In genomic region chr2:151961284-151962196, GRCm38 (mm10) we compare ENCODE assay signal across 10 mouse cellular contexts. TPM values are rescaled to one million over a fixed set of nuclear protein-coding genes. Genes with fewer than 3 reads are reported as not detected.
A peak's percentile ranks its signal among the peaks of the same experiment; 100 is the strongest.
DNase-seq lines count a peak whose midpoint lies in the region; ATAC-seq and TF ChIP-seq lines count a peak whose summit lies in the region.
"Had no signal": no experiment of that assay in that cellular context is flagged by ENCODE, and none has a peak within 500 bp of the region (broad histone marks: within the 10 kb centered on the region; RNA-seq: fewer than 3 reads in every experiment).

No protein-coding gene starts in this region.

- H3K36me3 ChIP-seq in lung, embryonic 14.5 days (ENCODE audit: insufficient read depth): peaks cover 6% of the 10 kb centered on the region; the same call in 1 of the 2 replicates
- H3K36me3 ChIP-seq in stomach, embryonic 16.5 days (ENCODE audit: control insufficient read depth, insufficient read depth, low read length): no peaks in the 10 kb centered on the region

- peaks cover 9% of the 10 kb centered on the region for H3K4me1 ChIP-seq in lung, embryonic 14.5 days (ENCODE audit: insufficient read depth)
- peaks cover 36% of the 10 kb centered on the region for H3K4me1 ChIP-seq in embryonic fibroblast, embryonic 13.5 days (ENCODE audit: control insufficient read depth, insufficient read depth, low read length)
- peaks cover 27% of the 10 kb centered on the region for H3K4me1 ChIP-seq in stomach, embryonic 16.5 days (ENCODE audit: control insufficient read depth, insufficient read depth, low read length)

- no peak for TF ChIP-seq CTCF in gastrocnemius, adult 2 months (IDR thresholded peaks at IDR 0.05)
- TF ChIP-seq CTCF in lung, embryonic 14.5 days (IDR thresholded peaks at IDR 0.05; ENCODE audit: low read depth): no peak
- TF ChIP-seq CTCF in embryonic fibroblast, embryonic 13.5 days (IDR thresholded peaks at IDR 0.05; ENCODE audit: borderline replicate concordance, insufficient read depth, low read length): no peak

- no peaks in the 10 kb centered on the region for H3K27me3 ChIP-seq in lung, embryonic 14.5 days (ENCODE audit: insufficient read depth, low read length)
- no peaks in the 10 kb centered on the region for H3K27me3 ChIP-seq in stomach, embryonic 16.5 days (ENCODE audit: control insufficient read depth, insufficient read depth, low read length)

- intact Hi-C loops in gastrocnemius, adult 2 months (cut with DNase I): no loop called here

- no peak for ATAC-seq in lung, embryonic 14.5 days (ENCODE audit: insufficient read depth)
- peak; percentile 24; the same call in 1 of the 2 replicates for ATAC-seq in stomach, embryonic 16.5 days (ENCODE audit: insufficient read depth, low FRiP score)

- H3K27ac ChIP-seq in gastrocnemius, adult 2 months: peak overlapping the region; percentile 50
- H3K27ac ChIP-seq in lung, embryonic 14.5 days (ENCODE audit: low read depth): peak overlapping the region; percentile 52; the same call in 1 of the 2 replicates
- H3K27ac ChIP-seq in embryonic fibroblast, embryonic 13.5 days (ENCODE audit: insufficient read depth, low read length): peak overlapping the region; percentile 80
- H3K27ac ChIP-seq in stomach, embryonic 16.5 days (ENCODE audit: low read length): peak overlapping the region; percentile 64

- DNase-seq in gastrocnemius, adult 2 months: no peak
- DNase-seq in gastrocnemius, adult 8-10 months (ENCODE audit: low spot score in 2 of 2): no peak
- DNase-seq in lung, embryonic 14.5 days: no peak
- no peak for DNase-seq in lung, postnatal 10 days
- no peak for DNase-seq in adrenal gland, postnatal 4 days (ENCODE audit: low spot score in 2 of 2)
- no peak for DNase-seq in cerebellum, adult 11 months
- DNase-seq: gastrocnemius, postnatal 14 days had no signal

- no peaks in the 10 kb centered on the region for H3K9me3 ChIP-seq in lung, embryonic 14.5 days (ENCODE audit: low read depth, low read length)
- H3K9me3 ChIP-seq in stomach, embryonic 16.5 days (replicated peaks; ENCODE audit: control insufficient read depth, low read length): no peaks in the 10 kb centered on the region

- H3K9ac ChIP-seq in lung, embryonic 14.5 days: no peak overlapping the region
- H3K9ac ChIP-seq in stomach, embryonic 16.5 days (ENCODE audit: low read length): peak overlapping the region; percentile 34; the same call in 1 of the 2 replicates

- 43% methylated on average over 9 of the region's 9 CpGs for WGBS in lung, embryonic 14.5 days
- 48% methylated on average over 9 of the region's 9 CpGs for WGBS in stomach, embryonic 16.5 days

- no peak for TF ChIP-seq POLR2A in embryonic fibroblast, embryonic 13.5 days (IDR thresholded peaks at IDR 0.05; ENCODE audit: low read depth, low read length)

- H3K4me3 ChIP-seq in gastrocnemius, adult 2 months: no peak overlapping the region
- no peak overlapping the region for H3K4me3 ChIP-seq in lung, embryonic 14.5 days (ENCODE audit: low read depth, low read length)
- no peak overlapping the region for H3K4me3 ChIP-seq in embryonic fibroblast, embryonic 13.5 days (ENCODE audit: insufficient read depth, low read length)
- no peak overlapping the region for H3K4me3 ChIP-seq in stomach, embryonic 16.5 days (replicated peaks; ENCODE audit: low read length)

- no peak overlapping the region for H3K4me2 ChIP-seq in lung, embryonic 14.5 days
- H3K4me2 ChIP-seq in stomach, embryonic 16.5 days (ENCODE audit: low read depth, low read length): no peak overlapping the region

RNA-seq across cellular contexts. Expression of gene Fam110a, which starts 18.5 kb away (rescaled TPM):
- 1 to 10 TPM; 1.8 to 2.6 TPM for total RNA-seq in gastrocnemius, adult 2 months (2021)
- 1 to 10 TPM; 1.3 to 1.5 (median 1.4) TPM for total RNA-seq in gastrocnemius, adult 8-10 months (2022)
- 29.3 and 29.4 TPM in 2 replicates for polyA plus RNA-seq in lung, embryonic 14.5 days (2014; fragmentation: Nextera tagmentation; extraction: Ambion mirVana)
- 9.7 and 13.4 TPM in 2 replicates for polyA plus RNA-seq in embryonic fibroblast, embryonic 13.5 days (2011; ENCODE audit: insufficient read length, low read depth, missing spikeins)
- polyA plus RNA-seq in stomach, embryonic 16.5 days (2015; fragmentation: Nextera tagmentation; extraction: Ambion mirVana): 31.2 and 32.7 TPM in 2 replicates
- total RNA-seq in adrenal gland, postnatal 4 days (2021): 10 to 100 TPM; 13.1 to 13.4 TPM

RNA-seq across cellular contexts. Expression of gene Slc52a3, which starts 34.8 kb away (rescaled TPM):
- total RNA-seq in gastrocnemius, adult 2 months (2021): 1 to 10 TPM in 1 of 2 experiments, under 1 TPM in 1; 0.69 to 1.6 TPM
- under 1 TPM; 0.31 to 0.72 (median 0.57) TPM for total RNA-seq in gastrocnemius, adult 8-10 months (2022)
- 0.72 and 1.5 TPM in 2 replicates for polyA plus RNA-seq in lung, embryonic 14.5 days (2014; fragmentation: Nextera tagmentation; extraction: Ambion mirVana)
- polyA plus RNA-seq in embryonic fibroblast, embryonic 13.5 days (2011; ENCODE audit: insufficient read length, low read depth, missing spikeins): 0.55 and 0.60 TPM in 2 replicates
- polyA plus RNA-seq in stomach, embryonic 16.5 days (2015; fragmentation: Nextera tagmentation; extraction: Ambion mirVana): 13.9 and 21.8 TPM in 2 replicates
- 1 to 10 TPM; 2.4 to 6.2 TPM for total RNA-seq in adrenal gland, postnatal 4 days (2021)

RNA-seq across cellular contexts. Expression of gene Angpt4, which starts 50.5 kb away (rescaled TPM):
- total RNA-seq in gastrocnemius, adult 2 months (2021): under 1 TPM in 1 of 2 experiments, not detected in 1; 0.20 TPM
- under 1 TPM in 1 of 4 experiments, not detected in 3; 0.16 TPM for total RNA-seq in gastrocnemius, adult 8-10 months (2022)
- 0.23 and 0.32 TPM in 2 replicates for polyA plus RNA-seq in lung, embryonic 14.5 days (2014; fragmentation: Nextera tagmentation; extraction: Ambion mirVana)
- polyA plus RNA-seq in embryonic fibroblast, embryonic 13.5 days (2011; ENCODE audit: insufficient read length, low read depth, missing spikeins): 2.1 and 4.8 TPM in 2 replicates
- 0.46 and 0.81 TPM in 2 replicates for polyA plus RNA-seq in stomach, embryonic 16.5 days (2015; fragmentation: Nextera tagmentation; extraction: Ambion mirVana)
- total RNA-seq in adrenal gland, postnatal 4 days (2021): under 1 TPM; 0.48 to 0.62 TPM
- polyA plus RNA-seq: limb, embryonic 11.5 days had no signal
